Mouse (Mus musculus): ENCODE results near the gene B4galt4. TPM values are rescaled to one million over a fixed set of nuclear protein-coding genes. Genes with fewer than 3 reads are reported as not detected.

The B4galt4 gene
- polyA plus RNA-seq, 1 experiment from 2014 or later: 9.3 TPM

- TF ChIP-seq EP300 (optimal IDR thresholded peaks at IDR 0.05): no peak
- TF ChIP-seq CTCF (IDR thresholded peaks at IDR 0.05; ENCODE audit: low read depth): no peak
- Histone ChIP-seq H3K27me3 (ENCODE audit: control insufficient read depth, insufficient read depth, low read length) (no peaks in the 10 kb centered on the region), H3K9me3 (ENCODE audit: control insufficient read depth, low read length) (no peaks in the 10 kb centered on the region), H3K4me3 (ENCODE audit: low read depth, low read length) (no peak overlapping the region), H3K4me2 (replicated peaks; ENCODE audit: low read depth) (no peak overlapping the region), H3K27ac (replicated peaks) (no peak overlapping the region), H3K36me3 (ENCODE audit: control insufficient read depth, insufficient read depth, low read length) (no peaks in the 10 kb centered on the region), H3K4me1 (replicated peaks; ENCODE audit: control insufficient read depth, insufficient read depth) (no peaks in the 10 kb centered on the region), H3K9ac (ENCODE audit: low read length) (no peak overlapping the region)
- DNase-seq (ENCODE audit: low spot score) (no peak), ATAC-seq (ENCODE audit: low FRiP score, low TSS enrichment) (no peak)
- WGBS: 78% methylated on average over 8 of the region's 8 CpGs
These were observed 25.7 kb downstream of the B4galt4 start for GRCm38 (mm10) chr16:38767761-38768160.

GRCm38 (mm10) chr16:38768386-38768785 is 26.3 kb downstream of the B4galt4 start:
- no peak for ATAC-seq (ENCODE audit: low FRiP score, low TSS enrichment)
- TF ChIP-seq EP300 (optimal IDR thresholded peaks at IDR 0.05): no peak
- TF ChIP-seq CTCF (IDR thresholded peaks at IDR 0.05; ENCODE audit: low read depth): no peak

GRCm38 (mm10) chr16:38769529-38769928 is 27.5 kb downstream of the B4galt4 start:
- DNase-seq (ENCODE audit: low spot score): no peak
- H3K9ac ChIP-seq (ENCODE audit: low read length): no peak overlapping the region
- 60% methylated on average over 9 of the region's 9 CpGs for WGBS
- ATAC-seq (ENCODE audit: low FRiP score, low TSS enrichment): no peak
- no peak overlapping the region for H3K4me2 ChIP-seq (replicated peaks; ENCODE audit: low read depth)
- H3K27ac ChIP-seq (replicated peaks): no peak overlapping the region
- H3K4me1 ChIP-seq (replicated peaks; ENCODE audit: control insufficient read depth, insufficient read depth): no peaks in the 10 kb centered on the region
- H3K9me3 ChIP-seq (ENCODE audit: control insufficient read depth, low read length): no peaks in the 10 kb centered on the region
- TF ChIP-seq EP300 (optimal IDR thresholded peaks at IDR 0.05) (no peak), CTCF (IDR thresholded peaks at IDR 0.05; ENCODE audit: low read depth) (no peak)
- no peaks in the 10 kb centered on the region for H3K27me3 ChIP-seq (ENCODE audit: control insufficient read depth, insufficient read depth, low read length)
- H3K4me3 ChIP-seq (ENCODE audit: low read depth, low read length): no peak overlapping the region
- no peaks in the 10 kb centered on the region for H3K36me3 ChIP-seq (ENCODE audit: control insufficient read depth, insufficient read depth, low read length)

More at GRCm38 (mm10) chr16:38768386-38768785, 26.3 kb downstream of the B4galt4 start:
- H3K4me1 ChIP-seq (replicated peaks; ENCODE audit: control insufficient read depth, insufficient read depth): no peaks in the 10 kb centered on the region
- H3K27ac ChIP-seq (replicated peaks): no peak overlapping the region
- no peaks in the 10 kb centered on the region for H3K9me3 ChIP-seq (ENCODE audit: control insufficient read depth, low read length)
- H3K36me3 ChIP-seq (ENCODE audit: control insufficient read depth, insufficient read depth, low read length): no peaks in the 10 kb centered on the region
- H3K27me3 ChIP-seq (ENCODE audit: control insufficient read depth, insufficient read depth, low read length): no peaks in the 10 kb centered on the region
- H3K4me2 ChIP-seq (replicated peaks; ENCODE audit: low read depth): no peak overlapping the region
- WGBS: 95% methylated on average over 8 of the region's 8 CpGs
- H3K4me3 ChIP-seq (ENCODE audit: low read depth, low read length): no peak overlapping the region
- H3K9ac ChIP-seq (ENCODE audit: low read length): no peak overlapping the region
- DNase-seq (ENCODE audit: low spot score): no peak

GRCm38 (mm10) chr16:38771145-38771544 is 29.1 kb downstream of the B4galt4 start:
- DNase-seq (ENCODE audit: low spot score) (no peak), ATAC-seq (ENCODE audit: low FRiP score, low TSS enrichment) (no peak)
- 88% methylated on average over 6 of the region's 6 CpGs for WGBS
- Histone ChIP-seq H3K27me3 (ENCODE audit: control insufficient read depth, insufficient read depth, low read length) (no peaks in the 10 kb centered on the region), H3K9ac (ENCODE audit: low read length) (no peak overlapping the region), H3K27ac (replicated peaks) (no peak overlapping the region), H3K4me3 (ENCODE audit: low read depth, low read length) (no peak overlapping the region), H3K36me3 (ENCODE audit: control insufficient read depth, insufficient read depth, low read length) (no peaks in the 10 kb centered on the region), H3K9me3 (ENCODE audit: control insufficient read depth, low read length) (no peaks in the 10 kb centered on the region), H3K4me2 (replicated peaks; ENCODE audit: low read depth) (no peak overlapping the region), H3K4me1 (replicated peaks; ENCODE audit: control insufficient read depth, insufficient read depth) (no peaks in the 10 kb centered on the region)
- TF ChIP-seq EP300 (optimal IDR thresholded peaks at IDR 0.05): no peak
- TF ChIP-seq CTCF (IDR thresholded peaks at IDR 0.05; ENCODE audit: low read depth): no peak

- ATAC-seq (ENCODE audit: low FRiP score, low TSS enrichment): no peak
- H3K4me2 ChIP-seq (replicated peaks; ENCODE audit: low read depth): no peak overlapping the region
- H3K27ac ChIP-seq (replicated peaks): no peak overlapping the region
- TF ChIP-seq CTCF (IDR thresholded peaks at IDR 0.05; ENCODE audit: low read depth): no peak
- no peak for TF ChIP-seq EP300 (optimal IDR thresholded peaks at IDR 0.05)
- WGBS: 28% methylated on average over 12 of the region's 12 CpGs
- H3K9ac ChIP-seq (ENCODE audit: low read length): no peak overlapping the region
- H3K4me3 ChIP-seq (ENCODE audit: low read depth, low read length): no peak overlapping the region
- H3K36me3 ChIP-seq (ENCODE audit: control insufficient read depth, insufficient read depth, low read length): no peaks in the 10 kb centered on the region
- no peaks in the 10 kb centered on the region for H3K4me1 ChIP-seq (replicated peaks; ENCODE audit: control insufficient read depth, insufficient read depth)
- no peak for DNase-seq (ENCODE audit: low spot score)
- no peaks in the 10 kb centered on the region for H3K9me3 ChIP-seq (ENCODE audit: control insufficient read depth, low read length)
- no peaks in the 10 kb centered on the region for H3K27me3 ChIP-seq (ENCODE audit: control insufficient read depth, insufficient read depth, low read length)
These were observed 30.9 kb downstream of the B4galt4 start for GRCm38 (mm10) chr16:38772906-38773496.

GRCm38 (mm10) chr16:38774964-38775746 is 33.1 kb downstream of the B4galt4 start:
- ATAC-seq (ENCODE audit: low FRiP score, low TSS enrichment) (no peak), DNase-seq (ENCODE audit: low spot score) (no peak)
- no peak for TF ChIP-seq CTCF (IDR thresholded peaks at IDR 0.05; ENCODE audit: low read depth)
- TF ChIP-seq EP300 (optimal IDR thresholded peaks at IDR 0.05): no peak
- Histone ChIP-seq H3K27ac (replicated peaks) (no peak overlapping the region), H3K4me1 (replicated peaks; ENCODE audit: control insufficient read depth, insufficient read depth) (no peaks in the 10 kb centered on the region), H3K4me3 (ENCODE audit: low read depth, low read length) (no peak overlapping the region), H3K27me3 (ENCODE audit: control insufficient read depth, insufficient read depth, low read length) (no peaks in the 10 kb centered on the region), H3K9ac (ENCODE audit: low read length) (no peak overlapping the region), H3K4me2 (replicated peaks; ENCODE audit: low read depth) (no peak overlapping the region), H3K9me3 (ENCODE audit: control insufficient read depth, low read length) (no peaks in the 10 kb centered on the region), H3K36me3 (ENCODE audit: control insufficient read depth, insufficient read depth, low read length) (no peaks in the 10 kb centered on the region)
- 56% methylated on average over 7 of the region's 7 CpGs for WGBS

Data from stomach, postnatal 0 days (tissue).